Mouse (Mus musculus): ENCODE results near the gene Bbof1.

Gene Bbof1

DNA sequence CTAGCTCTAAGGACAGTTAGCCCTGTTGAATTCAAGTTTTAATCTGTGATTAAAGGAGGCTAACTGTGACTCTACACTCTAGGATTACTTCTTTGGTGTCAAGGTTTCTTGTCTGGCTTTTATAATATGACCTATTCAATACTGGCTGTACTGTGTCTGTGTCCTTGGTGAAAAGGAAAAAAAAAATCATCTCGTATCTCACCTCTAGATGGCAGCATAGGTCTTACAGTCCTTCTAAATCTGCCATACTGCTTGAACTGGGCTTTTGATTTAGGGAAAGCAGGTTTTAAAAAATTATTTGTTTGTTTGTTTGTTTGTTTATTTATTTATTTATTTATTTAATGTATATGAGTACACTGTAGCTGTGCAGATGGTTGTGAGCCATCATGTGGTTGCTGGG is 59.8 kb downstream of the Bbof1 start:
- no peak for DNase-seq (ENCODE audit: low spot score in 2 of 2)

DNA sequence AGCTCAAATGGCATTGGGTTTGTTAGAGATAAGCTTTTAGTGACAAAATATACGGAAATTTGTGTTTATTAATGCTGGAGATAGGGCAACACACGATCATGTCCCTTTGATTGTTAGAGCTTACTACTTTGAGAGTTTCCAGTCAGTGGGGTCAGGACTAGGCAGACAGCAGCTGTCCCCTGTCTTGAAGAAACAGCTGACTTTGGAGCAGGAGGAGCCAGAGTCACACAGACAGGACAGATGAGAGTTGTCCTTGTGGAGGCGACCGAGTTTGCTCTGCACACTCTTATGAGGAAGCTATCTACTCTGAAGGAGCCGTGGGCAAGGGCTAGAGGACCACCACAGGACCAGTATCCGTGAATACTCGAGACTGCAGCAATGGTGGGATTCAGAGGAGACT is 70.1 kb downstream of the Bbof1 start:
- DNase-seq (ENCODE audit: low spot score in 2 of 2) = no peak

DNA sequence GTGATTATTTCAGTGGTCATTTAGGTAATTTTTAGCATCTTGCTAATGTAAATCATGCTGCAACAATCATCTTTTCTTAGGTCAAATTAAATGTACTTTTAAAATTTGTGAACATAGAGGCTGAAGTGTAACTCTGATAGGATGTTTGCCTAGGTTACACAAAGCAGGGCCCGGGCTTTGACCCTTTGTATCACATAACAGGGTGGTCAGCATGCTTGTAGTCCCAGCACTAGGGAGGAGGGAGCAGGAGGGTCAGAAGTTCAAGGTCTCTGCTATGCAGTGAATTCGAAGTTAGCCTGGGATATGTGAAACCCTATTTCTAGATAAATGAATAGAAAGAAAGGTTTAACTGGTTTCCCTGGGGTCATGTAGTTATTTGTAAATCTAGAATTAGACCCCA is 72.4 kb downstream of the Bbof1 start:
- no peak for DNase-seq (ENCODE audit: low spot score in 2 of 2)

DNA sequence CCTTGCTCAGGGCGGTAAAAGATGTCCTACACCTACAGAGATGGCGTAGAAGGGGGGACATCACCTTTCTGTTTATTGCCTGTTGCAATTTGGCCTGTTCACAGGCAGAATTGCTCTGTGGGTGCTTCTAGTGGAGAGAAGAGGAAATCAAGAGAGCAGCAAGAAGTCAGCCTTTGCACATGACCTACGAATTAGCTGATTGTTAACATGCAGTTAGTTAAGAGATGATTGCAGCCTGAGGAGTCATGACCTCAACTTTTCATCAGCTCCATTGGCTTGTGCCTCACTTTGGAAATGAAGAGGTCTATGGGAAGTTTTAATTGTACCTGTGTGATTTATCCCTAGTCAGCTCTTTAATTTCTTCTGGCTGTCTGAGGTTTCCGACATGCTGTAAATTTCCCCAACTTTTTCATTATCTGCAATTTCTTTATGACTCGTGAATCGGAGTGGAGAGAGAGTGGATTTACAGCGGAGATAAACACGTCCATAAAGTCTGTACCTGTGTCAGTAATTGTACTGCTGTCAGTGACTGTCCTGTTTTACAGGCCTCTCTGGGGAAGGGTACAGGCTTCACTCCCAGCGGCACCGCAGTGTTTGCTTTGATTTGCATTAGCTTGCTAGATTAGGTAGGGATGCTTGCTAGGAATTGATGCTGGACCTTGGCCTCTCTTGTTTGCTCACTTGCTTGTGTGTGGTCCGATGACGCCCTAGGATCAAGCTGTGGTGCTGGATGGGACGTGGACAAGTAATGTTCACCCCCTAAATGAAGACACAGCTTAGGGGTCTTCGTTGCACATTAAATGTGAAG is 74.1 kb downstream of the Bbof1 start:
- DNase-seq (ENCODE audit: low spot score in 2 of 2) = no peak

DNA sequence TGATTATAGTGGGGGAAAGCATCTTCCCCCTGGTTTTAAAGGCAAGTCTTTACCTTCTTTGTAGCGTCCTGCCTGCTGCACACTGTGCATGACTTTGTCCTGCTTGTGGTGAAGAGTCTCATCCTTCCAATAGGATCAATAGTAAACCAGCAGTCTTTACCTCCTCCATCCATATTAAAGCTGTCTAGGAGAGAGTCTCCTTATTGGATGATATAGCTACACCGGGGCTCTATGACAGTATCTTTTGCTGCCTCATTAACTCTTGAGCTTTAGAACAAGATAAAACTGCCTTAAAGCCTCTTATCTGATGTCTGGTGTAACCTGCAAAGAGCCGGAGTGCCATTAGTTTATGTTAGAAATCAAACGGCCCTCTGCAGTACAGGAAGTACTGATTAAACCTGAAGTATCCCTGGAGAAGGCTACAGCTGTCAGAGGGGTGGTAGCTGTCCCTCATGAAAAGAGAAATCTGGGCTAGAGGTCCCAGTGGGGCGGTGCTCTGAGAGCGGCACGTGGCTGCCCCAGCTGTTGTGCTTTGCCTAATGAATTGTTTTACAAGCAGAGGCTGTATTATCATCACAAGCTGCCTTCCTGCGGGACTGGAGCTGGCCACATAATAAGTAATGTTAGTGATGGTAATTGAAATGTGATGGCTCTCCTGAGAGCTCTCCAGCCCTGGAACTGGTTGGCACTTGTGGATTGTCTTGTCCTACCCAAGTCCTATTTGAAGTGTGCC is 78.6 kb downstream of the Bbof1 start:
- peak in 1 of 2 experiments; percentile 33 for DNase-seq (ENCODE audit: low spot score in 2 of 2)

All from urinary bladder, postnatal 36 days (tissue).